Mouse (Mus musculus) gastrocnemius, postnatal 25 days (tissue): Measurements from ENCODE around the gene Cep97. TPM values are rescaled to one million over a fixed set of nuclear protein-coding genes. Genes with fewer than 3 reads are reported as not detected.
"Not testable (repeated sequence)": the region's sequence is repeated elsewhere in the genome, so short reads cannot be mapped to it uniquely, and the experiment has no call there.

Experiments
- DNase-seq: peaks from one replicate; pipeline ENCODE4 v3.0.0; 2022
- long read RNA-seq, 2 experiments: library from polyadenylated mRNA; stranded (forward); transcript quantifications; one replicate each; pipeline ENCODE4 v2.0.0; 2021
- total RNA-seq, 2 experiments: library from RNA; stranded (reverse); gene quantifications; 1 replicate in 1 of 2; 2 replicates in 1 of 2; pipeline ENCODE4 v1.2.3; 2021

The Cep97 gene
- 1 to 10 TPM; 4.1 to 5.7 TPM for total RNA-seq
- long read RNA-seq, experiment 1: 0 reads
- long read RNA-seq, experiment 2, partial matches to known transcripts: 0 of 1 reads
- long read RNA-seq, experiment 2, other reads (novel, unspliced or antisense): 1 of 1 reads

- DNase-seq: peak; percentile 90
Measured at GRCm38 (mm10) chr16:55934453-55935037, at the start of gene Cep97. Gene Cep97, minus strand, starts transcription at chr16:55934855.

DNA sequence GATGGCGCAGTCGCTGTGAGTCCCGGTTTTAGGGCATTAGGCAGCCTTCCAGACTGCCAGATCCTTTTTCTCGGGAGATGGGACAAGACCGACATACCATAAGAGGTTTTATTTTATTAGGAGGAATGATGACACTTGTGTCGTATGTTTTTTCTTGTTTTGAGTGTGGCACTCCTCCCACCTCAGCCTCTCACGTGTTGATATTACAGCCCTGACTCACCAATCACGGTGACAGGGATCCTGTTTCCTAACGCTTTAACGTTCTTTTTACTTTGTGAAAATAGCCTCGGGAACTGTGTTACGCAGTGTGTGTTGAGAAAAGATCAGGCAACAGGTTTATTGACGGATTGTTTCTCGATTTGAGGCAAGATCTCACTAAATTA lies 40.2 kb upstream of the Cep97 start:
- DNase-seq: peak; percentile 16

DNA sequence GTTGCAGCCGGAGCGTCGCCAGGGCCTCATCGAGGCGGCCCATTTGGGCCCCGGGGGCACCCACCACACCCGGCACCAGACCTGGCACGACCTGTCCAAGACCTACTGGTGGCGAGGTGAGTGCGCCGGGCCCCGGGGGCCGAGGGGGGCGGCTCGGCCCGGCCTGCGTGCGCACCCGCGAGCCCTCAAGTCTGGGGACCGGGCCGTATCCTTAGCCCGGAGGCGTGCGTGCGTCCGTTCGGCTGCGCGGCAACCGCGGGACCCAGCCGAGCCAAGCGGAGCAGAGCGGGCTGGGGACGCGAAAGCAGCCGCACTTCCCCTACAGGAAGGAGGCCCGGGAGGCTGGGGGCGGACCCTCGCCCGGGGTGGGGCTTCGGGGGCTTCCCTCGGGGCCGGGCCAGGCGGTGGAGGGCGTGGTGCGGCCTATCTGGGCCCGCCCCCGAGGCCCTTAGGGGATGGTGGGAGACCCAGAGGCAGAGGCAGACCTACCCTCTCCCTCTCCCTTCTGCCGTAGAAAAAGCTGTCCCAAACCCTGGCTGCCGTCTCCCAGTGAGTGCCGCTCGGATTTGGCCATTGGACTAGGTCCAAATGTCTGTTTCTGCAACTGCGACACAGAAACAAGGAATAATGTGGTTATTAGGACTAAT lies 39.7 kb upstream of the Cep97 start:
- DNase-seq: peak; percentile 94

DNA sequence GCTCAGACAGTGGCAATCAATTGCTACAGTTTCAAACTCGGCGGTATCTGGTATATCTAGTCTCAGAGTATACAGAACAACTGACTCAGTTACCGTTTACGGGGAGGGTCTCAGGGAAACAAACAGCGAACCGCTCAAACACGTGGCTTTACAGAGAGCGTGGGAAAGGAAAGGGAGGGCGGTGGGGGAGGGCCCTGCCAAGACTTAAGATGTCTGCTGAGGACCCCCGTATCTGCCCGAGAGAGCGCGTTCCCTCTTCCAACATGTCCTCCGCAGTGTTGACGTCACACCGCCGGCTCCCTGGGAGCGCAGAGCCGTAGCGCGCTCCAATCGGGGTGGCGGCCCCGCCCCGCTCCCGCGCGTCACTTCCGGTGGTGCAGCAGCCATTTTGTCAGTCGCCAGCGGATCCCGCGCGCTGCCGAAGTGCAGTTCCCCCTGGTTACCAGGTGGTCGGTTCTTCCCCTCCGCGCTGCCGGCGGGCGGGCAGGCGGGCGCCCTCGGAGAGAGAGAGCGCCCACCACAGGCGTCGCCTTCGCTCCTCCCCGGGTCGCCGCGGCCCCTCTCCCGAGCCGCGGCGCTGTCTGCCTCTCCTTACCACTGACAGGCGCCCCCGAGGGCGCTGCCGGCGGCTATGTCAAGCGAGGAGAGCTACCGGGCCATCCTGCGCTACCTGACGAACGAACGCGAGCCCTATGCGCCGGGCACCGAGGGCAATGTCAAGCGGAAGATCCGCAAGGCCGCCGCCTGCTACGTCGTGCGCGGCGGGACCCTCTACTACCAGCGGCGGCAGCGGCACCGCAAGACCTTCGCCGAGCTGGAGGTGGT lies 39.0 kb upstream of the Cep97 start, which contains the start of gene Zbtb11:
Gene Zbtb11 (plus strand): TSS at position 453 of the 825 bp plus-strand sequence.
- peak; percentile 99 for DNase-seq

- DNase-seq: no peak
Measured at GRCm38 (mm10) chr16:55972626-55973201, 38.1 kb upstream of the Cep97 start.

- DNase-seq: no peak
Measured at GRCm38 (mm10) chr16:55971735-55972615, 37.3 kb upstream of the Cep97 start.

- no peak for DNase-seq
Measured at GRCm38 (mm10) chr16:55970416-55970815, 35.8 kb upstream of the Cep97 start.

GRCm38 (mm10) chr16:55969147-55969546 lies 34.5 kb upstream of the Cep97 start:
- DNase-seq: no peak

- DNase-seq: no peak
Measured at GRCm38 (mm10) chr16:55967221-55967620, 32.6 kb upstream of the Cep97 start.

- DNase-seq: peak; percentile 90
Measured at GRCm38 (mm10) chr16:55966212-55966871, 31.7 kb upstream of the Cep97 start, which contains the start of gene Rpl24. Gene Rpl24, plus strand, starts transcription at chr16:55966275.

DNA sequence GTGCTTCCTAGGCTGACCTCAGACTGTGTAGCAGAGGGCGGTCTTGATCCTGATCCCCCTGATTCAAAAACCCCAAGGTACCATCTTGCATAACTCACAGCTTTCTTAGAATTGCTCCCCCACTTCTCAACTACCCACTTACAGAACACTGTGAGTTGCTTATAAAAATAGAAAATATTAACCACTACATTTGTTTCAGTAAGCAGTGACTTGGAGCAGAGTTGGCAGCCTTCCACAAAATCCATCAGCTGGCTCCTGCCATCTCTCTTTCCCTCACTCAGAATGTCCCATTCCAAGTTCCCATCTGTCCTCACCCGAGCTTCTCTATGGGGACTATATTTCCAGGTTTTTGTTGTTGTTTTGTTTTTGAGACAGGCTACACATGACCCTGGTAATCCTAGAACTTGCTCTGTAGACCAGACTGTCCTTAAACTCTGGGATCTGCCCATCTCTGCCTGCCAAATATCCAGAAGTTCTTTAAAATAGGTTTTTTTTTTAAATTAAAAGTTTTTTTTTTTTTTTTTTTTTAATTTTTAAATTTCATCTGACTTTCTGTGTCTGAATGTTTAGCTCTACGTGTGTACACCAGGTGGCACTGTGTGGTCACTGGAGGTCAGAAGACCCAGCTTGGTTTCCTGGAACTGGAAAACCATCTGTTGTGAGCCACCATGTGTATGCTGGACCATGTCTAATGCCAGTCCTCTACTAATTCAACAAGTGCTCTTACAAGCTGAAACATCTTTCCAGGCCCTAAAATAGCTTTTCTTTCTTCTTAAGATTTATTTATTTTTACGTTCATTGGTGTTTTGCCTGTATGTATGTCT lies 29.7 kb upstream of the Cep97 start:
- DNase-seq: no peak

DNA sequence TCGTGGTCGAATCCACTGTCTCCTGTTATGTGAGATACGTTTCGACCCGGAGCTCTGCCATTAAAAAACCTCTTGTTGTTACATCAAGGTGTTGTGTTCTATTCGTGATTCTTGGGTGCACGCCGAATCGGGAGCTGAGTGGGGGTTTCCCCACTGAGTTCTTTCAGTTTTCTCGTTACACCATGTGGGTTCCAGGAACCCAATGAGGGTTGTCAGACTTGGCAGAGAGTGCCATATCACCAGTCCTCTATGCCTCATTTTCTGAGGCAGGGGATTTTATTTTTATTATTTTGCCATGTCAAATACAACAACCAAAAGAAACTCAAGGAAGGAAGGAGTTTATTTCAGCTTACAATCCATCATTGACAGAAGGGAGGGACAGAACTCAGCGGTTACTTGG lies 28.4 kb upstream of the Cep97 start:
- not testable (repeated sequence) for DNase-seq

GRCm38 (mm10) chr16:55954196-55954595 lies 19.5 kb upstream of the Cep97 start:
- DNase-seq: not testable (repeated sequence)

GRCm38 (mm10) chr16:55952771-55953170 lies 18.1 kb upstream of the Cep97 start:
- DNase-seq: no peak

DNA sequence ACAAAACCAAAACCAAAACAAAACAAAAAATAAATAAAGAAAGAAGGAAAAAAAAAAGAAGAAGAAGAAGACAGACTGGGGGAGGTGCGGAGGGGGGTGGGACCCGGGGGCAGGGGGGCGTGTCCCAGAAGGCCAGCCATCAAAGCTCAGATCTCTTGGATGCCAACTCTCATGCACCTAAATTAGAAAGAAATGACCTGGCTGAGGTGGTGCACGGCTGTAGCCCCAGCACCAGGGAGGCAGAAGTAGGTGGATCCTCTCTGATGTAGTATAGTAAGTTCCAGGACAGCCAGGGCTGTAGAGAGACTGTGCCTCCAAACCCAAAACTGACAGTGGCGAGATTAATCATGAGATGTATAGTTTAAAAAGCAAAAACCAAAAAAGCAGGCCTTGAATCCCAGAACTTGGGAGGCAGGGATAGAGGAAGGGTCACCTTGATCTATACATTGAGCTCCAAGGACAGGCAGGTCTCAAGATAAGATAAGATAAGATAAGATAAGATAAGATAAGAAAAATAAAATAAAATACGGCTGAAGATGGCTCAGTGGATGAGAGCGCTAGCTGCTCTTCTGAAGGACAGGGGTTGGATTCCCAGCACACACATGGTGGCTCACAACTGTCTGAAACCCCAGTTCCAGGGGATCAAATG lies 17.1 kb upstream of the Cep97 start:
- DNase-seq: no peak

GRCm38 (mm10) chr16:55950946-55951678 lies 16.5 kb upstream of the Cep97 start:
- no peak for DNase-seq

DNA sequence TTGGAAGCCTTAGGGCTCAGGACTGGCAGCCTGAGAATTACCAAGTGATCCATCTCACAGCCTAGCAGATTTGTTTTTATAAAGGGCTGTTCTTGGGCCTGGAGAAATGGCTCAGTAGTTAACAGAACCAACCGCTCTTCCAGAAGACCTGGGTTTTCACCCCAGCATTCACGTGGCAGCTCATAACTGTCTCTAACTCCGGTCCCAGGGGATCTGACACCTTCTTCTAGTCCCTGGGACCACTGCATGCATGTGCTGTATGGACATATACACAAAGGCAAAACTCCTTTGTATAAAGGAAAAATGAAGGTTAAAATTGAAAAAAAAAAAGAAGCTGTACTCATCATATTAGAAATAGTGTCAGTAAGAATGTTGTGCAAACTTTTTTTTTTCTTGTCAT lies 15.8 kb upstream of the Cep97 start:
- no peak for DNase-seq

GRCm38 (mm10) chr16:55948963-55949362 lies 14.3 kb upstream of the Cep97 start:
- DNase-seq: peak; percentile 13
